Mouse (Mus musculus) cerebellum, adult 11-12 months (tissue): ENCODE data around the gene H2-M5.
A peak's percentile ranks its signal among the peaks of the same experiment; 100 is the strongest.
"Not testable (repeated sequence)": the region's sequence is repeated elsewhere in the genome, so short reads cannot be mapped to it uniquely, and the experiment has no call there.

Source experiments
- DNase-seq: peaks from one replicate; pipeline ENCODE4 v3.0.0; 2022

H2-M5 gene

DNA sequence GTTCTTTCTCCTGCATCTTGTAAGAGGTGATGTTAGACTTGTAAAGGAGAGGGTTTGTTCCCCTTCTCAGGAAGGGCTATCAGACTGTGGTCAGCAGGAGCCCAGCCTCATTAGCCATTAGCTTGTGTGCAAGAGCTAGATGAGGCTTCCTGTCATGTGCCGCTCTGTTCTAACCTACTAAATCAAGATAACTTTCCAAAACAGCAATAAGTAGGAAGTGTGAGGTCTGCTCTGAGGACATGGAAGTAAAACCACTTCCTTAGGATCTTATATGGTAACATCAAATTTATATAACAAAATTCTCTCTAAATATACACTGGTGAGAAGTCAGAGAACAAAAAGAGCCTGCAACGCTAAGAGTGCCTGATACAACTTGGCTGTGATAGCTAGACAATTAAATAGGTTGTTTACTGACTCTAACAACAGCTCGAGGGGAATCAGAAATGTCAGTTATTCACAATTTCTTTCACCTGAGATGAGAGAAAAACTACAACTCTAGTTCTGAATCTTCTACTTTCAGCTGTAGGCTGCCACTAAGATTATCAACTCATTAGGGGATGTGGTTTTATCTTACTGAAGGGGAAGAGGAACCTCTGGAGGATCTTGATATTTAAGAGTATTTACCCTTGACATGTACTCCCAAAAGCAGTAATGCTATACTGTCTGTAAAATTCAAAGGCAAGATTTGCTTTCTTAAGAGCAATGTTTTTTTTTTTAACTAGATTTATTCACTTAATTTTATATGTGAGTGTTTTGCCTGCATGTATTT, 3.2 kb upstream of the H2-M5 start:
- DNase-seq: no peak

GRCm38 (mm10) chr17:36990630-36991029, 1.3 kb upstream of the H2-M5 start:
- DNase-seq: not testable (repeated sequence)

DNA sequence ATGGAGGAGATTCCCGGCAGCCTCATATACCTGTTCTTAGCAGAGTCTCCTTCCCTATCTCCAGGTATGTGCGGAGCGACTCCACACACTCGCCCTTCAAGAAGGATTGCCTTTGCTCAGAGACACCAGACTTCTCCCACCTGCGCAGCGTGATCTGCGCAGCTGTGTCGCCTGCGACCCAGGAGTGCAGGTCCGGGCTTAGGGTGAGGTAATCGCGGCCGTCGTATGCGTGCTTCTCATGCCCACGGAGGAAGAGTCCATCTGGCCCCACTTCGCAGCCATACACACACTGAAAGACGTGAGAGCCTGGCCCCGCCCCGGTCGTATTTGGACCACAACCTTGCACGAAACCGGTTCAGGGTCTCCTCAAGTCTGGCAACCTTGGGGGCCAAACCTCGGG, 862 bp downstream of the H2-M5 start:
- DNase-seq: no peak

DNA sequence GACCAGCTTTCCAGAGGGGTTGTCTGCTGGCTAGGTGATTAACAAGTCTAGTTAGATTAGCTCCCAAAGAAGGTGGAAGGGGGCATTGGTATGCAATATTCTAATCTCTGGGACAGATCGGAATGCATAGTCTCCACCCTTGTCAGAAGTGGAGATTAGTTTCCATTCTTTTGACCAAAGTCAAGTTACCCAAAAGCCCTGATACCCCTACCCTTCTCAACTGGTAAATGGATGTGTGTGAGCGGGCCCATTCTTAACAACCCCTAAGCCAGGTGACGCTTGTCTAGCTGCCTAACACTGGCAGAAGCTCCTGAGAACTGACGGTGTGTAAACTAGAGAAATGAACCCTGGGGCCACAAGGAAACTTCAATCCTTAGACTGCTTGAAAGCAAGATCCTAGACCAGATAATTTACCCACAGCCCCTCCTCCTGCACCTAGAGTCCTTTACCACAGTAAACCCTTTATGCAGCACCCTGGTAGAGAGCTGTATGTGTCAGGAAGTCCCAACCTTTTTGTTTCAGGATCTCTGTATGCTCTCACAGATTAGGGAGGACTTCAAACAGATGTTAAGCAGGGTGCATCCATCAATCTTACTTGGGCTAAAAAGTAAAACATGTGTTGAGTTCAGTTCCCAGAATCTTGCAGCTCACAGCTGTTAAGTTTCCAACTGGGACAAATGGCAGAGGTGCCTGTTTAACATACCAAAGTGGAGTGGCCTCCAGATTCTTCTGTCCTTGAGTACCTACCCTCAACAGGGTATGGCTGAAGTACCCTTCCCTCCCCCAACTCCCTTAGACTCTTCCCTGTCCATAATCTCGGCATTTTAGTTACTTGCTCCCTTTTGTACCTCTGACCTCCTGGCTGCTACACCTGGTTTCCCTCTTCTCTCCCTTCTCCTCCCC, 6.8 kb downstream of the H2-M5 start:
- no peak for DNase-seq

DNA sequence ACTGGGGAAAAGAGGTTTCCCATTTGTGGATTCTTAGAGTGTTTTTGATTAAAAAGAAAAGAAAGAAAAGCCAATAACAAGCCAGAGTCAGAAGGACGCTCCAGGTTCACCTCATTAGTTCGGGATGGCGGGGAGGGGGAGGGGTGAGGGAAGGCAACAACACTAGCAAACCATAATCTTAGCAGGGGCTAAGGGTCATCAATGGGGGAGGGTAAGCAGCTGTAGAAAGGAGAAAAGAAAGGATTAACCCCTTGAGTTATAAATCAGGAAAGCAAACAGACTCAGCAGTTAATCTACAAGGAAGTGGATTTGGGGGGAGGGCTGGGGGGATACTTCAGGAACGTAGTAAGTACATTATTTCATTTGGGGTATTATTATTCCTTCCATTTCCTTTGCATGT, 7.5 kb downstream of the H2-M5 start:
- no peak for DNase-seq

GRCm38 (mm10) chr17:36981221-36981813, 8.0 kb downstream of the H2-M5 start, which contains the start of gene 2410137M14Rik:
Gene 2410137M14Rik, minus strand, starts transcription at chr17:36981237.
- DNase-seq: no peak

GRCm38 (mm10) chr17:36973271-36973787, 16.0 kb downstream of the H2-M5 start:
- DNase-seq: no peak

DNA sequence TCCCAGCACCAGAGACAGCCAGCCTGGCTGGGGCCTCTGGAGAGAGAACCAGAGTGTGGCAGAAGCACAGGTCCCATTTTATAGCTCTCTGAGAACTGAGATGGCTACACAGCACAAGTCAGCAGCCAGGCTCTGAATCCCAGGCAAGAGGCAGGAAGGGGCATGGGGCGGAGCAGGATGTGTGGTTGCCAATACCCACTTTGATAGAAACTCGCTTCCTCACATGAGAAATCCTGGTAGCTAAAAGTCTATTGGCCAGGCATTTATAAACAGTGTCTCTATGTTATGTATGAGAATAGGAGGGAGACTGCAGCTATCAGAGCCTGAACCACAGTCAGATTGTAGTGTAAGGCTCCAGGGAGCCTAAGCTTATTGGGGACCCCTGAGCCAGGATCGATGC, 16.5 kb downstream of the H2-M5 start:
- no peak for DNase-seq

GRCm38 (mm10) chr17:36971172-36971850, 18.0 kb downstream of the H2-M5 start:
- no peak for DNase-seq

DNA sequence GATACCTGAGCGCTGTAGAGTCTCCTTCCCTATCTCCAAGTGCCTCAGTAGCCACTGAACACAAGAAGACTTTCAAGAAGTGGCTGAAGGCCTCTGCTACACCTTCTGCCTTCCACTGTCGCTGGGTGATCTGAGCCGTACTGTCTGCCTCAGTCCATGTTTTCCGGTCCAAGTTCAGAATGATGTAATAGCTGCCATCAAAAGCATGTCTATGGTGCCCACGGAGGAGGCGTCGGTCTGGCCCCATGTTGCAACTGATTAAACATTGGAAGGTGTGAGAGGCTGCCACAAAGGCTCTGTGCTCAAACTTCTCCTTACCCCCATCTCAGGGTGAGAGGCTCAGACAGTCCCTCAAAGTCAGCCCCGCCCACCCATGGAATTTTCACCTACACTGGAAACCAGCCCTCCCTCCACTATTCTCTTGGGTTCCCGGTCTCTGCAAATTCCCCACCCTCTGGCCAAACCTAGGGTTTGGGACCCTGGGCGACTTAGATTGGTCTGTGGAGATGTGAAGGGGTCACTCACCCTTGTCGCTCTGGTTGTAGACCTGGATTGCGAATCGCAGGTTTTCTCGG, 18.9 kb downstream of the H2-M5 start:
- DNase-seq: no peak

DNA sequence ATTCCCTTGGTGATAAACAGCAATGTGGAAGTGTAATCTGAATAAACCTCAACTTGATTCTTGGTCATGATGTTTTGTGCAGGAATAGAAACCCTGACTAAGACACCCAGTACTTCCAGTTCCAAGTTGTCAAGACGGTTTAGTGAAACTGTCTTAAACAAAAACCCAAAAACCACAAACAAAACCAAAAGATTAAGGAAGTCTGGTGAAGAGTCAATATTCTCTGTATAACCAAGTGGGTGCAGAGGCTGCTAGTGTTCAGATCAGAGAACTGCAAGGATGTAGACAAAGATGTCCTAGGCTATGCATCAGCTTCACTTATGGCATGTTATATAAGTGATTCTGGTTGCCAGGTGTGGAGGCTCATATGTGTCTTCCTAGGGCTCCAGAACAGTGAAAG, 22.5 kb downstream of the H2-M5 start:
- no peak for DNase-seq

GRCm38 (mm10) chr17:36961125-36961524, 28.2 kb downstream of the H2-M5 start:
- no peak for DNase-seq

- DNase-seq: no peak
These were observed 30.5 kb downstream of the H2-M5 start for GRCm38 (mm10) chr17:36958884-36959283.

GRCm38 (mm10) chr17:36957999-36958743, 31.2 kb downstream of the H2-M5 start, which contains the start of the genes Znrd1 and Znrd1as:
Gene Znrd1, minus strand, starts transcription at chr17:36958559.
Gene Znrd1as, plus strand, starts transcription at chr17:36958592.
- peak; percentile 94 for DNase-seq

DNA sequence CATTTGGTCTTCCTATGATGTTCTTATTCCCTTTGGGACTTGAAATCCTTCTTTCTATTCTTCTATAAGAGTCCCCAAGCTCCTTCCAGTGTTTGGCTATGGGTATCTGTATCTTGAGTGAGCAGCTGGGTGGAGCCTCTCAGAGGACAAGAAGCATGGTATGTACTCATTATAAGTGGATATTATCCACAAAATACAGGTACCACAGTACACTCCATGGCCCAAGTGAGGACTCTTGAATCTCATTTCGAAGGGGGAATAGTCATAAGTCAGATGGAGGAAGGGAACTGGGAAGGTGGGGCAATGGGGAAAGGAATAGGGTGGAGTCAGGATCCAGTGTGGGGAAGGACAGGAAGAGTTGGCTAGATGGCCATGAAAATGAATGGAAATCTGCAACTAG, 36.3 kb downstream of the H2-M5 start:
- DNase-seq: no peak

- peak; percentile 59 for DNase-seq
These were observed 36.7 kb downstream of the H2-M5 start for GRCm38 (mm10) chr17:36952631-36953030.

- peak; percentile 98 for DNase-seq
These were observed 38.1 kb downstream of the H2-M5 start, which contains the start of gene Ppp1r11 for GRCm38 (mm10) chr17:36950981-36951947. Gene Ppp1r11, minus strand, starts transcription at chr17:36951741.

- DNase-seq: peak; percentile 40
These were observed 40.1 kb downstream of the H2-M5 start for GRCm38 (mm10) chr17:36949265-36949664.

DNA sequence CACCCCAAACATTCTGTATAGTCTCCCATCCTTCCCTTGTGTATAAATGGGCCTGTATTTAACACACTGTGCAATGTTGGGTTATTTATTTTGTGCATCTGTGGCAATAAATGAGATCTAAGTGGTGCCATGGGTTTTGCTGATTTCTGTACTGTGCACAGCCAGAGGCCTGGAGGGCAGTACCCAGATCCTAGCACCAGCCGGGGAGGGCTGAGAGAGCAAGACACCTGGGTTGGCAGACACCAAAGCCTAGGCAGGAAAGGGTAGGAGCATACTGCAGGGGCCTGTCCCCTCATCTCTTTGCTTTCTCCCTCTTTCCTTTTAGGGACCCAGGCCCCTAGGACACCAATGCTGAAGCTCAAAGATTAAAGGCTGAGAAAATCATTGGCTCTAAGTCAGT, 41.1 kb downstream of the H2-M5 start:
- peak; percentile 33 for DNase-seq
